Mouse (Mus musculus): ENCODE data around the gene Stx11. TPM values are rescaled to one million over a fixed set of nuclear protein-coding genes. Genes with fewer than 3 reads are reported as not detected.

The Stx11 gene
- polyA plus RNA-seq, 1 experiment: 14.6 TPM

- Histone ChIP-seq H3K4me1 (ENCODE audit: control insufficient read depth, insufficient read depth, insufficient read length) (no peaks in the 10 kb centered on the region), H3K27me3 (ENCODE audit: control insufficient read depth, insufficient read depth, low read length) (no peaks in the 10 kb centered on the region), H3K4me3 (ENCODE audit: extremely low read depth, insufficient read depth, insufficient read length) (no peak overlapping the region), H3K36me3 (ENCODE audit: control insufficient read depth, insufficient read depth, low read length) (no peaks in the 10 kb centered on the region), H3K27ac (ENCODE audit: insufficient read depth, low read length) (no peak overlapping the region)
- WGBS: 77% methylated on average over 25 of the region's 25 CpGs
- TF ChIP-seq CTCF (IDR thresholded peaks at IDR 0.05; ENCODE audit: extremely low read depth, insufficient read depth, insufficient read length, insufficient replicate concordance) (no peak), POLR2A (IDR thresholded peaks at IDR 0.05; ENCODE audit: low read depth, low read length) (no peak)
- no peak for DNase-seq (ENCODE audit: low read depth in 1 of 2, low spot score in 2 of 2)
Measured at GRCm38 (mm10) chr10:12993411-12994039, 29.4 kb upstream of the Stx11 start.

DNA sequence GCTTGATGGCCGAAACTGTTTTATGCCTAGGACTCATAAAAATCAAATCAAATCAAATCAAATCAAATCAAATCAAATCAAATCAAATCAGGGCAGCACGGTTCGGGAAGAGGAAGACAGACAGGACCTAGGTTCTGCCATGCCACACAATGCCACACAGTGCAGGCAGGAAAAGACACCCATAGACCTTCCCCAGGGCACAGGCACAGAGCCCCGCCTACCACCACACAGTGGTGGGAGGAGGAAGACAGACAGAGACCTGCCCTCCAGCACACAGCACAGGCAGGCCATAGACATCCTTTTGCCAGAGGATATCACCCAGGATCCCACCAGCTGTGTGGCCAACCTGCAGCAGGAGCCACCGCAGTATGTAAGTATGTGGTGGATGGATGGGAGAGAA is 27.9 kb upstream of the Stx11 start:
- Histone ChIP-seq H3K4me3 (ENCODE audit: extremely low read depth, insufficient read depth, insufficient read length) (no peak overlapping the region), H3K27me3 (ENCODE audit: control insufficient read depth, insufficient read depth, low read length) (no peaks in the 10 kb centered on the region), H3K27ac (ENCODE audit: insufficient read depth, low read length) (no peak overlapping the region), H3K4me1 (ENCODE audit: control insufficient read depth, insufficient read depth, insufficient read length) (no peaks in the 10 kb centered on the region), H3K36me3 (ENCODE audit: control insufficient read depth, insufficient read depth, low read length) (no peaks in the 10 kb centered on the region)
- 68% methylated on average over 5 of the region's 5 CpGs for WGBS
- no peak for DNase-seq (ENCODE audit: low read depth in 1 of 2, low spot score in 2 of 2)
- TF ChIP-seq CTCF (IDR thresholded peaks at IDR 0.05; ENCODE audit: extremely low read depth, insufficient read depth, insufficient read length, insufficient replicate concordance) (no peak), POLR2A (IDR thresholded peaks at IDR 0.05; ENCODE audit: low read depth, low read length) (no peak)

- Histone ChIP-seq H3K27me3 (ENCODE audit: control insufficient read depth, insufficient read depth, low read length) (no peaks in the 10 kb centered on the region), H3K27ac (ENCODE audit: insufficient read depth, low read length) (no peak overlapping the region), H3K4me3 (ENCODE audit: extremely low read depth, insufficient read depth, insufficient read length) (no peak overlapping the region), H3K4me1 (ENCODE audit: control insufficient read depth, insufficient read depth, insufficient read length) (no peaks in the 10 kb centered on the region), H3K36me3 (ENCODE audit: control insufficient read depth, insufficient read depth, low read length) (no peaks in the 10 kb centered on the region)
- no peak for DNase-seq (ENCODE audit: low read depth in 1 of 2, low spot score in 2 of 2)
- TF ChIP-seq POLR2A (IDR thresholded peaks at IDR 0.05; ENCODE audit: low read depth, low read length) (no peak), CTCF (IDR thresholded peaks at IDR 0.05; ENCODE audit: extremely low read depth, insufficient read depth, insufficient read length, insufficient replicate concordance) (no peak)
- WGBS: 23% methylated on average over 4 of the region's 4 CpGs
Measured at GRCm38 (mm10) chr10:12986943-12987342, 22.8 kb upstream of the Stx11 start.

- TF ChIP-seq POLR2A (IDR thresholded peaks at IDR 0.05; ENCODE audit: low read depth, low read length) (no peak), CTCF (IDR thresholded peaks at IDR 0.05; ENCODE audit: extremely low read depth, insufficient read depth, insufficient read length, insufficient replicate concordance) (no peak)
- no peak for DNase-seq (ENCODE audit: low read depth in 1 of 2, low spot score in 2 of 2)
- H3K36me3 ChIP-seq (ENCODE audit: control insufficient read depth, insufficient read depth, low read length): no peaks in the 10 kb centered on the region
- H3K27me3 ChIP-seq (ENCODE audit: control insufficient read depth, insufficient read depth, low read length): no peaks in the 10 kb centered on the region
- no peak overlapping the region for H3K4me3 ChIP-seq (ENCODE audit: extremely low read depth, insufficient read depth, insufficient read length)
- no peaks in the 10 kb centered on the region for H3K4me1 ChIP-seq (ENCODE audit: control insufficient read depth, insufficient read depth, insufficient read length)
- WGBS: 67% methylated on average over 5 of the region's 5 CpGs
- no peak overlapping the region for H3K27ac ChIP-seq (ENCODE audit: insufficient read depth, low read length)
Measured at GRCm38 (mm10) chr10:12986485-12986884, 22.4 kb upstream of the Stx11 start.

- TF ChIP-seq CTCF (IDR thresholded peaks at IDR 0.05; ENCODE audit: extremely low read depth, insufficient read depth, insufficient read length, insufficient replicate concordance): no peak
- TF ChIP-seq POLR2A (IDR thresholded peaks at IDR 0.05; ENCODE audit: low read depth, low read length): no peak
- 15% methylated on average over 3 of the region's 3 CpGs for WGBS
- no peak for DNase-seq (ENCODE audit: low read depth in 1 of 2, low spot score in 2 of 2)
- no peaks in the 10 kb centered on the region for H3K4me1 ChIP-seq (ENCODE audit: control insufficient read depth, insufficient read depth, insufficient read length)
- no peaks in the 10 kb centered on the region for H3K27me3 ChIP-seq (ENCODE audit: control insufficient read depth, insufficient read depth, low read length)
- no peak overlapping the region for H3K27ac ChIP-seq (ENCODE audit: insufficient read depth, low read length)
- H3K4me3 ChIP-seq (ENCODE audit: extremely low read depth, insufficient read depth, insufficient read length): no peak overlapping the region
- H3K36me3 ChIP-seq (ENCODE audit: control insufficient read depth, insufficient read depth, low read length): no peaks in the 10 kb centered on the region
Measured at GRCm38 (mm10) chr10:12985028-12985427, 20.9 kb upstream of the Stx11 start.

- 76% methylated on average over 3 of the region's 3 CpGs for WGBS
Measured at GRCm38 (mm10) chr10:12983516-12983915, 19.4 kb upstream of the Stx11 start.

GRCm38 (mm10) chr10:12981071-12981470 is 17.0 kb upstream of the Stx11 start:
- Histone ChIP-seq H3K4me3 (ENCODE audit: extremely low read depth, insufficient read depth, insufficient read length) (no peak overlapping the region), H3K36me3 (ENCODE audit: control insufficient read depth, insufficient read depth, low read length) (no peaks in the 10 kb centered on the region), H3K27me3 (ENCODE audit: control insufficient read depth, insufficient read depth, low read length) (no peaks in the 10 kb centered on the region), H3K4me1 (ENCODE audit: control insufficient read depth, insufficient read depth, insufficient read length) (no peaks in the 10 kb centered on the region), H3K27ac (ENCODE audit: insufficient read depth, low read length) (no peak overlapping the region)
- WGBS: 84% methylated on average over 7 of the region's 7 CpGs
- no peak for DNase-seq (ENCODE audit: low read depth in 1 of 2, low spot score in 2 of 2)
- TF ChIP-seq POLR2A (IDR thresholded peaks at IDR 0.05; ENCODE audit: low read depth, low read length): no peak
- TF ChIP-seq CTCF (IDR thresholded peaks at IDR 0.05; ENCODE audit: extremely low read depth, insufficient read depth, insufficient read length, insufficient replicate concordance): no peak

More at GRCm38 (mm10) chr10:12983516-12983915, 19.4 kb upstream of the Stx11 start:
- TF ChIP-seq CTCF (IDR thresholded peaks at IDR 0.05; ENCODE audit: extremely low read depth, insufficient read depth, insufficient read length, insufficient replicate concordance) (no peak), POLR2A (IDR thresholded peaks at IDR 0.05; ENCODE audit: low read depth, low read length) (no peak)
- H3K36me3 ChIP-seq (ENCODE audit: control insufficient read depth, insufficient read depth, low read length): no peaks in the 10 kb centered on the region
- H3K27me3 ChIP-seq (ENCODE audit: control insufficient read depth, insufficient read depth, low read length): no peaks in the 10 kb centered on the region
- no peaks in the 10 kb centered on the region for H3K4me1 ChIP-seq (ENCODE audit: control insufficient read depth, insufficient read depth, insufficient read length)
- H3K4me3 ChIP-seq (ENCODE audit: extremely low read depth, insufficient read depth, insufficient read length): no peak overlapping the region
- no peak for DNase-seq (ENCODE audit: low read depth in 1 of 2, low spot score in 2 of 2)
- H3K27ac ChIP-seq (ENCODE audit: insufficient read depth, low read length): no peak overlapping the region

All from spleen, adult 2 months (tissue).